Mouse (Mus musculus) frontal cortex, adult (tissue): Measurements from ENCODE around the gene Ldb3.

Experiments
- ATAC-seq: cut with Nextera tagmentation; 2 replicates; pipeline ENCODE4 v1.9.2; 2017; ENCODE audit warnings: mild to moderate bottlenecking, moderate library complexity, mixed read lengths; ENCODE audit not compliant: low TSS enrichment

Gene Ldb3

DNA sequence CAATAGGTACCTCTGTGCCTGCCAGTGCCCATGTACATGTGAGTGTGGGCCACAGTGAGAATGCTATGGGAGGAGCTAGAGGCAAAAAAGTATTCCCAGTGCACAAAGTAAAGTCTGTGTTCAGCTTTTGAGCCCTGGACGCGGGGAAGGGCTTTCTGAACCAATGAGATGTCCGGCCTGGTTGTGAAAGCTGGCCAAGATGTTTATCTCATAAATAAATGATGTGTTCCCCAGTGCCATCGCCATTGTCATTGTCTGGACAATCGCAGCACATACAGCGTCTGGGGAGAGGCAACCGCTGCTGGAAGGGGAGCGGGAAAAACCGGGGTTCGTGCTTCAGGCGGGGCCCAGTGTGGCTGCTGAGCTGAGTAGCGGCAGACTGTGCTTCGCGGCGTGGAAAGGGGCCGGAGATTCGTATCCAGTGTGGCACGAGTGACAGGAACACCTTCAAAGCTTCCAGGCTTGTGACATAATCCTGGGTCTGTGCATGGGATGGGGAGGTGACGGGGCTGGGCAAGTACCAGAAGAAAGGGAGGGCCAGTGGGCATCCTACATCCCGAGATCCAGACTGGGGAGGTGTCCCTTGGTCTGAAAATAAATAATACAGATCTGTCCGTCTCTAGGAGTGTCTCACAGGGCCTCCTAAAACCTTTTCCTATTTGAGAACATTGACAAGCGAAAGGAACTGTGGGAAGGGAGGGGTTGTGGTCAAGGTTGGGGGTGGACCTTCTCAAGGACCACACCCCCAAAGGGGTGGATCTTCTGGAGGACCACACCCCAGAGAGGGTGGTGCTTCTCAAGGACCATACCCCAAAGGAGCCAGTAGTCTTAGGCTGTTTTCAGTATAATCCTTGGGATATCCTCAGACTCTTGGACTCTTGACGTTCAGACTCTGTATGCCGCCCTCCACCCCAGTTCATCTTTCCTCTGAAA lies 2.5 kb upstream of the Ldb3 start:
- peak; percentile 62 for ATAC-seq

DNA sequence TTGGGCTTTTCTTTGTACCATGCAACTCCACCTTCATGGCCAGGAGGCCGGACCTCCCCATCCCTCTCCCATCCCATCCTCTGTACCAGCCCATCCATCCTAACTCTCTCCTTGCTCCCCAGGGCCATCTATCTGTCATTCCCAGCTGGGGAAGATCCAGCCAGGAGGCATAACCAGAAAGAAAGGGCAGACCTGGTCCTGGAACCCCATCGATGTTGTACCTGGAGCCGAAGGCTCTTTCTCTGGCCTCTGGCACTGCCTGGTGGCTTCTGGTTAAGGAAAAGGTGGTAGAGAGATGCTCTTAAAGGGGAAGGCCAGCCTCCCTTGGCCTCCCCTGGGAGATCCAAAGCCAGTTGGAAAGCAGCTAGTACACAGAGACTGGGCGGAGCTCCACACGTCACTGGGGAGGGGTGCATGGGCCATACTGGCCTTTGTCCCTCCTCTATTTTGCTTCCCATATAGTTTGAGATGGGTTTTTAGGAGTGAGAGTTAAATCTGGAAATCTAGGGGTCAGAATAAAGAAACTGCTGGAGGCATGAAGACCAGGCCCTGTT lies 1.6 kb upstream of the Ldb3 start:
- no peak; the same call in 1 of the 2 replicates for ATAC-seq

DNA sequence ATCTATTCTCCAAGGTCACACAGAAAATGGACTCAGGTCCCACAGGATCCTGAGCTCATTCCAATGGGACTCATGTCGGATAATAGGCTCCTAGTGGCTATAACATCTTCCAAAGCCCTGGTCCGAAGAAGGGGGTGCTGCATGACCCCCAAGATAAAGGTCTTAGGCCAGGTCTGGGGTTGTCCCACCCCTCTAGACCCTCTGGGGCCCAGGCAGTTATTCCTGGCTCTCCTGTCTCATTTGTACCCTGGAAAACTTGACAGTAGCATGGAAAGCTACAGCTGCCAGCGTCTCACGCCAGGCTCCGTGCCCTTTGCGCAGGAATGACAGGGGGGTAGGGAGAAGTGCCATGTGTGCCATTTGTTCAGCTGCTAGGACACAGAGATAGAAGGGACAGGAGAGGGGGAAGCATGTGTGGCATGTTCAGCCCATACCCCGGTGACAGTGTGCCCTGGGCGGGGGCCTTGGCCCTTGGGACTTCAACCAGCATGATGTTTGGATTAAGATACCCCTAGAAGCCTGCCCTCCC lies 767 bp upstream of the Ldb3 start:
- no peak for ATAC-seq

DNA sequence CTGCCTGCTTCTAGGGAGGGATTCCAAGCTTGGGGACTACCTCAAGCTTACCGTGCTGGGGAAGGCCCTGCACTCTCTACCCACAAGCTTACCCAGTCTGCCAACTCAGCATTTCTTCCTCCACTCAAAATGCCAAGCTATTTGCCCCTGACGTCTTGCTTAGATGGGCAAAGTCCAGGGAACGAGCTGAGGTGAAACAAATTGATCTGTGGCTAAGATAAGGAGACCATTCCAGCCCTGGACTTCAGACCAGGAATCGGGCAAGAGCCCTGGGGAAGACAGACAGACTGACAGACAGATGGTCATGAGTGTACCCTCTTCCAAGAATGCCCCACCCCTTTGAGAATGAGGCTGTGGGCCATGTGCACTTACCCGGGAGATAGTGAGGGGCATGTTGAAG lies 477 bp downstream of the Ldb3 start:
- no peak for ATAC-seq

DNA sequence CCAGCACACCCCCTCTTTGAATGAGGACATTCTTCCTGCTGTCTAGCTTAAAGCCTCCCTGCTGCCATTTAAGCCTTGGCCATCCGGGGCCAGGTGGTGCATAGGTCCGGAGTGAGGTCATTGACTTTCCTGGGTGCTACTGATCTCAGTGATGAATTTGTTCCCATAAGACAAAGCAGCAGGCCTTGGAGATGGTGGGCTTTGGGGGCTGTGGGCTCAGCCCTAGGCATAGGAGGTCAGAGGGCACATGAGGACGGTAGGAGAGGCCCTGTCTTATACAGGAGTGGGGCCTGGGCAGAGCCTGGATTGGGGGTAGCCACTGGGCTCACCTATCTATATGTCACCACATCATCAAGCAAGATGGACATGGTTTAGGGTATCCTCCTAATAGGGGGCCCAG lies 1.6 kb downstream of the Ldb3 start:
- no peak for ATAC-seq

DNA sequence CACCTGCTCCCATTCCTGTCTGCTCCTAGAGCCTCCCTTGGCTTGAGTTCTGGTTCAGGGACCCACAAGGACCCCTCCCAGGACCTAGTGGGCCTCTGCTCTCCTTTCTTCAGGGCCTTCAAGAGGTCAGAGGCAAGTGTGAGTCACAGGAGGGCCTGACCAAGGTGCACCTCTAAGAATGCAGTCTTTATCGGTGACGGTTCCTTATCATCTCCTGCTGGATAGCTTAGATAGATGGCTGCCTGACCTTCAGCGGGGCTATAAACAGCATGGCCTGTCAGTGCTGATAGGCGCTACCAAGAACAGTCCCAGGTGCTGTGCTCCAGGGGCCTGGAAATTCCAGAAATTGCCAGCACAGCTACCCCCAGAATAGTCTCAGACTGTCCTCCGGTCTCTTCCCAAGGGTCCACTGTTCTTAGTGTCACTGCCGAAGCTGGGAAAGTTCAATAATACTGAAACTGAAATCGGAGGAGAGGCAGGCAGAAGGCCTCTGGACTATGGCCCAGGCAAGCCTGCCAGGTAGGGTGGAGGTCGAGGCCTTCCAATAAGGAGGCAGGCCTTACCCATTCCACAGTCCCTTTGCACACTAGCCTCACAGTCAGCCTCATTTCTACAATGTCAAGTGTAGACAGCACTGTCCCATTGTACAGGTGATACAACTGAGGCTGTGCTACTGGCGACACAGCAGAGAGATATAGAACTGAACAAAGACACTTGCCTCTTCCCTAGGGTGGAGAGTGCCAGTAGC lies 3.0 kb downstream of the Ldb3 start:
- no peak for ATAC-seq

DNA sequence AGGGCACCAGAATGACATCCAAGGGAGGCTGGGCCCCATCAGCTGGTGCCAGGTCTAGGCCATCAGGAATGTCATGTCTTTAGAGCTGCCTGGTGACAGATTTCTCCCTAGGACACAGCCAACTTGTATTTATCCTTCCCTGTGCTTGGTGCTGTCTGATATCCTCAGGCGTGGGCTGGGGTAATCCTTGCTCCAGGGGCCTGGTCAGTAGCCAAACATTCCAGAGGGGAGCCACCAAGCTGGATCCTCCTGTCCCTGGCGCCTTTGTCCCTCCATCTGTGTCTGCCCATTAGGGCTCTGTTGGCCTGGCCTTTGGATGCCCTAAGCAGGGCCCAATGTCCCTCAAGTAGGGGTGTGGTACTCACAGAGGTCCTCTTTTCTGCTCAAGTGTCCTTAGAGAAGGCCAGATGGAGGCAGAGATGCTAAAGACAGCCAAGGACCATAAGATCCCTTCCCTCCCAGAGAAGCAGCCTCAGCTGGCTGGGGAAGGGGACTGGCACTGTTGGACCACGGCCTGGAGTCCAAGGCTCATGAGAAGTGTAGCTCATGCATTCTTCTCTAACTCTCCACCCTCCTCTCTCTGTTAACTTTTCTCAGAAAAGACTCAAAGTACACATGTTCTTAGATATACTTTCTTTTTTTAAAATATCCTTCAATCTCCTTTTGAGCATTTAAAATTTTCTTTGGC lies 5.6 kb downstream of the Ldb3 start:
- ATAC-seq = no peak

DNA sequence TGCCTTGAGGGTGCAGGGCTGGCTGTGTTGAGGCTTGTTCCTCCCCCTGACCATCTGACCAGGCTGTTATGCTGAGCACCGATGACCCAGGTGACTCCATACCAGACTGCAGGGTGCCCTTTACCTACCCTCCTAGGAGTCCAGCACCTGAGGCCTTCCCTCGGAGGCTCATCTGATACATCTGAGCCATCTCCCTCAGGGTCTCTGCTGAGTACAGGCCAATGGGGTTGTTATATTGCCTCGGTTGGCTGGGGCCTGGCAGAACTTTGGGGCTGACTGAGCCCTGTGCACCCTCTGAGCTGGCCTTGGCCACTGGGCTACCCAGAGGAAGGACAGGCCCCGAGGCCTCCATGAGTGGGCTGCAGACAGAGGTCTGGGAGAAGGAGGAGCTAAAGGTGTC lies 11.6 kb downstream of the Ldb3 start:
- ATAC-seq = no peak

DNA sequence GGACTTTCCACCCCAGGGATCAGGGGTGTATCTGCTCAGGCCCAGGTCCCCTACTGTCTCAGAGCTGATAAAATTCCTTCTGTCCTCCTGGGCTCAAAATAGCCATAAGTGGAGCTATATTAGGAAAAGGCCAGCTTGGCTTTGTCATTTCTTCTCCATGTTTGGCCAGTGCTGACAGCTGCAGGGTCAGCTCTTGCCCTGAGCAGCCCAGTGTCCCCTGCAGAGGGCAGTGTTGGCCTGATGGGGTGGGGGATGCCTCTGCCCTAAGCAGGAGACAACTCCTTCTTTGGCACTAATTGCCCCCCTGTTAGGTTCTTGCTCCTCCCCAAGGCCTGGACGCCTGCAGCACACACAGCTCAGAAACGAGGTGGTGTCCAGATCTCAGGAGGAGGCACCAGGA lies 14.4 kb downstream of the Ldb3 start:
- ATAC-seq = no peak

DNA sequence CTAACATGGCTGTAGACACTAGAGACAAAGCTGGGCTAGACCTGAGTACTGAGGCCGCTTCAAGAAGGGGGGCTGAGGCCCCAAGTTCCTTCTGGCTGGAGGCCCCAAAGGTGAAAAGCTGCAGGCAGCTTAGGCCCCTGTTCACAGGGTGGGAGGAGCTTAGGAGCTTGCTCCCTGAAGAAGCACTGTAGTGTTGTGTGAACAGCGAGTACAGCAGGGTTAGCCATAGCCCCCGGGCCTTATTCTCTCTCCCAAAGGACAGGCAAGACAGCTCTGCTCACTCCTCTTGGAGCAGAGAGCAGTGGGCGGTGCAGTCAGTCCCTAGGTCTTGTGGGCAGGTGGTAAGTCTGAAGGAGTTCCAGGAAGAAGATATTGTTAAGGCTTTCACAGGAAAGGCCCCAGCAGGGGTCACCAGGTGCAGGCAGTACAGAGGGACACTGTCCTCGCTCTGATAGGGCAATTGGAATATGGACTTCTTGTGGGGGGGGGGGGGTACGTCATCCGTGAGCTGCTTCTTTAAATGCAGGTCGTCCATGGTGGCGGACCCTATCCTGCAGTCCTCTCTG lies 15.1 kb downstream of the Ldb3 start:
- ATAC-seq = no peak

DNA sequence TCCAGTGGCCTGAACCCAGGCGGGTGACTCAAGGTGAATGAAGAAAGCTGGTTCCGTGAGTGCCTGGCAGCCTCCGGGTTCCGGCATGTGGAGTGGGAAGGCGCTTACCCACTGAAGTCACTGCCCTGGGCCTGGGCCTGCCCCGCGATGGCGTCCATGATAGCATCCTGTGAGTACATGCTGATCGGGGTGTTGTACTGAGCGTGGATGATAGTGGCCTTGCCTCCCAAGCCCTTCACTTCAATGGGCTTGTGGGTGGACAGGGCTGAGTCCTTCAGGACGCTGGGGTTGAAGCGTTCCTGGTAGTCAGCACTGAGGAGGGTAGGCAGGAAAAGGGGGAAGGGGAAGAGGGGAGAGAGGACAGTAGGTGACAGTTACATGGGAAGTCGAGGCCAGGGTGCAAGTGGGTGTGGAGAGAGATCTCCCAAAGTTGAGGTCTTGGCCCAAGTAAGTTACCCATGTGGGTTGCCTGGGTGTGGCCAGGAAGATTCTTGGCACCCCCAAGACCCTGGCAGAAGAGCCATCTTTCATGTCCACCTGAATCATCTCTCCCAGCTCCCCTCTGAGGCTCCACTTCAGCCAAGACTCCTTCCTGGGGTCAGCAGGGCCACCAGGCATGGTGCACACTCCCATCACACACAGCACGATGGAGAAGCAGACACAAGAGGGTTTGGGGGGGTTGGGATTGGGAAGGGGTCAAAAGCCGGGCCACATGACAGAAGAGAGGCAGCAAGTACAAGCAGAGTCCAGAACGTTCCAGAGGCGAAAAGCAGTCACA lies 16.7 kb downstream of the Ldb3 start:
- ATAC-seq = no peak

DNA sequence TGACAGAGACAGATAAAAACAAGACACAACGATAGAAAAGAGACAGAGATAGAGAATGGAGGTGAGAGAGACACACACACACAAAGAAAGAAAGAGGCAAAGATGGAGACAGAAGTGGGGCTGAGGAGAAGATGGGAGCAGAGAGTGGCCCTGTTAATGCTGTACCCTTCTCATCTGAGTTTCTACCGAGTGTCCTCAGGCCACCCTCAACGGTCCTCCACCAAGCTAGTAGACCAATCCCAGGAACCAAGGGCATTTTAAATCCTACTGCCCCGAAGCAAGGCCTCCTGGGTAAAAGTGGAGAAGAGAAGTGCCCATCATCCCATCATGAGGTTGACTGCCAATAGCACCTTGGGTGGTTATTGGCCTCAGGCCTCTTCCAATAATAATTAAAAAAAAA lies 17.6 kb downstream of the Ldb3 start:
- no peak for ATAC-seq

DNA sequence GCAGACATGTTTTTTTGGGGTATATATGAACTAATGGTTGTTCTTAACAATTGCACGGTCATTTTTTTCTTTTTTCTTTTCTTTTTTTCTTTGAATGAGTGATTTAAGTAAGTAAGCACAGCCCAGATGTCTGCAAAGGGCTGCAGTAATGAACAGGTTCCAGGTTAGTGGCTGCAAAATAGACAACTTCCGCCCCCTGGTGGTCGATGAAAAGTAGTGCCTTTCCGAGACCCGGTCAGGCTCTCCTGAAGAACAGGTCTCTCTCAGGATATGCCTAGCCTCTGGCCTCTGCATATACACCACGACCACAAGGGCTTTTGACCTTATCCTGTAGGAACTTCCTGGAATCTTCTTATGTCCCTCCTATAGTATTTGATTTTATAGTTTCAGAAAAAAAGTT lies 18.2 kb downstream of the Ldb3 start:
- ATAC-seq = peak; percentile 81

DNA sequence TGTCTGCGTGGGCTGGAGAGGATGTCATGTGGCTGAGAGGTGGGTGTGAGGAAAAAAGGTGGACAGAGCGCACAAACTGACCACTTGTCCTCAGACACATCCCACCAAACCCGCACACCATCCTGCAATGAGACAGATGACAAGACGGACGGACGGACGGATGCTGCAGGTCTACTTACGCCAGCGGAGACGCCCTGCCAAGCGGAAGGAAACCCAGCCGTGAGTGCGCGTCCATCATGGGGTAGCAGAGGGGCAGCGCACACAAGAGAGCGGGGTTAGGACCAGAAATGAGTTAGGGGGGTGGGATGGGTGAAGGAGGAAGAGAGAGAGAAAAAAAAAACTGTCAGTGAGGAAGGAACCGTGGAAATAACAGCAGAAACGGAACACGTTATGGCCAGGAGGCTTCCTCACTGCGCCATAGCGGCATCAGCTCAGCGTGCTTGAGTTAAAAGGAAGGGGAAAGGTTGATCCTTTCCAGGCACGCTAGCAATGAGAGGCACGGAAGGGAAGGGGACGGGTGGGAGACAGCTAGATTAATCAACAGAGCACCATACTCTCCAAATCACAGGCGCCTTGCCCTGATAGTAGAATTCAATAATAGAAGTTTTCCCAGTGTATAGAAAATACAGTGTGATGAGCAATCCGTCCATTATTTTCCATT lies 18.8 kb downstream of the Ldb3 start:
- peak; percentile 29; the same call in 1 of the 2 replicates for ATAC-seq

DNA sequence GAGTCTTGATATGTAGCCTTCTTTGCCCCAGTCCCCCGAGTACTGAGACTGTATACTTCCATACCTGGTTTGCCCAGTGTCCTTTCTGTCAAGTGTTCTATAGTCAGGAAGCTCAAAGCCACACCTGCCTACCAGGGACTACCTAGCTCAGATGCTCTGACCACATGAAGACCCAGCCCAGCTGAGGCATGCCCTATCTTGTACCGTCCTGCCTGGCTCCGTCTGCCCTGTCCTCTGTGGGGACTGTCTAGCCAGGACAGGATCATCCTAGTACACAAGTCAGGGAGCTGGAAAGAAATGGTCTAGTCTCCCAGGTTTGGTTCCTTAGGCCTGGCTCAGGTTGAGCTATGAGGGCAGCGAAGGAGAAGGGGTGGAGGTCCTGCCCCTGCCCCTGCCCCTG lies 19.9 kb downstream of the Ldb3 start:
- ATAC-seq = no peak

DNA sequence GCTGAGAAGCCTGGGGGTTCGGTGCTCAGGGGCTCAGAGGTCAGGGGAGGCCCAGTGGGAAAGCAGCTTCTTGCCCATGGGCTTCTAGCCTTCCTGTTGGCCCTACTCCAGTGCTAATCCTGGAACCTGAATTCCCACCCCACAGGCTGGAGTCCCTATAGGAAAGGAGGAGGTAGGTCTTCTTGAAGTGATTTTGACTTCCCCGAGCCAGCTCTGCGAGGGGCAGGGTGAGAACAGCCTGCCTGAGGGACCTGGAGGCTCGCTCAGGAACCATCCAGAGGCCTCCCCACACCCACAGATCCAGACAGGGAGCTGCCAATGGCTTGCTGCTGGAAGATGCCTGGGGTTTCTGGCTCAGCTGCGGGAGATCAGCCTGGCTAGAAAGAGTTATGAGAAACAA lies 20.8 kb downstream of the Ldb3 start:
- no peak for ATAC-seq

DNA sequence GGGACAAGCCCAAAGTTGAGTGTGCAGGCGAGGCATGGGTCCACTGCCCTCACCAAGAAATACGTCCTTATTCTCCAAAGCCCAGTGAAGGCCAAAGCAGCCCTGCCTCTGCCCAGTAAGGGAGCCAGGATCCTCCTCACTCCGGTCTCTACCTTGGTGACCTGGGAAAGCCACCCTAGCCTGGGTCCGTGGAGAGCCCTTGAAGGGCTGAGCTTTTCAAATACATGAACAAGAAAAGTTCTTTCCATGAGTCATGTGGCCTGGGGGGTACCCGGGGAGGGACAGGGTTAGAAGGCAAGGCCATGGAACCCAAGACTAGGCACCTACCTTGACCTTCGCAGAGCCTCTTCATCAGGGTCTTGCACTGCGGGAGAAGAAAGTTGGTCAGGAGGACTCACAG lies 22.0 kb downstream of the Ldb3 start:
- no peak for ATAC-seq

DNA sequence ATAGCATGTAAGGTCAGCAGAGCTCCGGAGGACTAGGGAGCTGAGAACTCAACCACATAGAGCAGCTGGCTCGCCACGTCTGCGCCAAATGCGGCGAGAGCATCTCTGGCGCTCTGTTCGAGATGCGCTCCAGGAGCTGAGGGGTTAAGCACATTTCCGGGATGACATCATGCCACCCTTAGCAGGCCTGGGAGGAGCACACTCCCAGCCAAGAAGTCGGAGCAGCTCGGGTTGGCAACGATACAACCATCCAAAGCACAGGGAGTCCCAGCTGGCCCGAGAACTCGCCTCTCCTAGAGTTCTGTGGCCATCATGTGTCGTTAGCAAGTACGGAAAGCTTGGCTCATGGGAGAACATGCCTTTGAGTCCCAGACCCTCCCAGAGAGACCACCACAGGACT lies 22.8 kb downstream of the Ldb3 start:
- ATAC-seq = peak; percentile 51

DNA sequence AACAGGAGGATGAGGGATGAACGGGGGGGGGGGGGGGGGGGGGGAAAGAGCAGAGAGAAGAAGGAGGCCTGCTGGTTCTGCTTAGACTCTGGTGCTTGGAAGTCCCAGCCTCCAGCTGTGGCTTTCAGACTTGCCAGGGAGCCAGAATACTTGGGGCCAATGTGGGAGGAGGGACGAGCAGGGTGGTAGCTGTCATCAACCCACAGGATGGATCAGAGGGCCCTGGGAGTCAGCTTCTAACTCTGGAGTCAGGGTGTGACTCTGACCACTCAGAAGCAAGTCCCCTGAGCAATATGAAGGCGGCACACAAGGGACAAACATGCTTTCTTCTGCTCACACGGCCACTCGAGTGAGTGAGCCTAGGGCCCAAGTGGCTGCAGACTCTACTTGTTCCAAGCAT lies 23.8 kb downstream of the Ldb3 start:
- no peak for ATAC-seq

DNA sequence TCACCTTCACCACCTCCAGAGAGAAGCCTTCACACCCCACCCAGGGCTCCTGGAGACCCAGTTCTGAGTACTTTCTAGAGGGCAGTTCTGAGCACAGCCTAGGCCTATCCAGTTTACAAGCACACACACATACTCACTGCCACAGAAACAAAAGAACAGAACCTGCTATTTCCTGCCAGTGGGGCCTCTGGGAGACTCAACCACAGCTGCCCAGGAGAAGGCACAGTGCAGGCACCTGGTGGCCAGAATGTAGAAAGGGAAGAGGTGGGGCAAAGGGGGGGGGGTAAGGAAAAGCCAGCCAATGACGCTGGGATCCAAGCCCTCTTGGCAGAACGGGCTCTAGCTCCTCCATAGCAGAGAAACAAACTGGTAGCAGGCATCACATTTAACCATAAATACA lies 26.1 kb downstream of the Ldb3 start:
- no peak for ATAC-seq
